Mouse (Mus musculus) bone marrow, adult 2 months (tissue): ENCODE measurements around the gene Mmel1.

Source experiments
- CTCF ChIP-seq: fragments of 200-500 bp; IDR thresholded peaks from 2 replicates; pipeline ENCODE4 v1.5.1; 2011; ENCODE audit warnings: low read length, control low read depth; ENCODE audit not compliant: control insufficient read depth, insufficient read depth
- POLR2A ChIP-seq: fragments of 200-500 bp; IDR thresholded peaks from 2 replicates; pipeline ENCODE4 v1.6.1; 2011; ENCODE audit warnings: low read depth, mild to moderate bottlenecking, control low read depth, low read length, borderline replicate concordance; ENCODE audit not compliant: control insufficient read depth

GRCm38 (mm10) chr4:154897676-154898465 is 28.5 kb downstream of the Mmel1 start:
- TF ChIP-seq POLR2A (no peak), CTCF (no peak)
